Mouse (Mus musculus) liver, embryonic 18 days (tissue): ENCODE results near the gene Rragb. TPM values are rescaled to one million over a fixed set of nuclear protein-coding genes. Genes with fewer than 3 reads are reported as not detected.

Source experiments
- polyA plus RNA-seq: library from polyadenylated mRNA; depleted of rRNA; stranded (reverse); fragments of >200 nt; gene quantifications from 2 replicates; pipeline ENCODE4 v1.2.3, GENCODE M21; 2012; rRNA removed

Rragb gene
- 0.62 and 0.63 TPM in 2 replicates for polyA plus RNA-seq

GRCm38 (mm10) chrX:153139734-153140515 lies at the start of gene Rragb:
TSS of gene Rragb (plus strand) at chrX:153139981.

GRCm38 (mm10) chrX:153118486-153118885 lies 21.3 kb upstream of the Rragb start, which contains the start of gene Foxr2:
TSS of gene Foxr2 (plus strand) at chrX:153118786.

Other genes starting within 250 kb of the Rragb start
- 0.06 and 0.08 TPM in 2 replicates for gene Usp51, start 133.5 kb upstream of the Rragb start, polyA plus RNA-seq
- gene Mageh1, start 102.4 kb upstream of the Rragb start, polyA plus RNA-seq, result 8.6 and 8.8 TPM in 2 replicates
- gene Foxr2, start 21.2 kb upstream of the Rragb start, polyA plus RNA-seq, result not detected in 2 replicates
- gene Klf8, start 97.5 kb downstream of the Rragb start, polyA plus RNA-seq, result 0.17 TPM in 2 replicates